Mouse (Mus musculus) MEL (cell line): Measurements from ENCODE around the gene Scamp5. TPM values are rescaled to one million over a fixed set of nuclear protein-coding genes. Genes with fewer than 3 reads are reported as not detected.

Source experiments
- DNase-seq: peaks from one replicate; pipeline ENCODE4 v3.0.0; 2011; ENCODE audit warnings: low read depth, low spot score
- H3K27ac ChIP-seq: 2 replicates; pipeline ENCODE4 v1.5.1; 2012; ENCODE audit warnings: low read depth, mild to moderate bottlenecking, control low read depth, low read length, moderate library complexity; ENCODE audit not compliant: control insufficient read depth
- H3K27me3 ChIP-seq, 2 experiments: fragments of 150-350 bp in 1 of 2; sonication (generic) in 1 of 2; 2 replicates each; pipeline ENCODE4 v1.6.1; 2012; ENCODE audit warnings: low read length in 2 of 2, mild to moderate bottlenecking in 2 of 2, improper control_type of control experiment in 1 of 2, moderate library complexity in 1 of 2; ENCODE audit not compliant: insufficient read depth in 2 of 2, control insufficient read depth in 1 of 2
- H3K36me3 ChIP-seq, 2 experiments: 2 replicates each; pipeline ENCODE4 v1.6.1; 2012 to 2014; ENCODE audit warnings: low read length in 2 of 2, improper control_type of control experiment in 1 of 2, inconsistent platforms in 1 of 2, mild to moderate bottlenecking in 1 of 2; ENCODE audit not compliant: insufficient read depth in 2 of 2, control insufficient read depth in 1 of 2
- H3K4me1 ChIP-seq, 2 experiments: fragments of 150-350 bp in 1 of 2; sonication (generic) in 1 of 2; 2 replicates each; pipeline ENCODE4 v1.6.1; 2012; ENCODE audit warnings: low read length in 2 of 2, improper control_type of control experiment in 1 of 2, mild to moderate bottlenecking in 1 of 2; ENCODE audit not compliant: insufficient read depth in 2 of 2, control insufficient read depth in 1 of 2
- H3K4me3 ChIP-seq, 2 experiments: fragments of 150-350 bp in 1 of 2; sonication (generic) in 1 of 2; 2 replicates each; pipeline ENCODE4 v1.5.1; 2012; ENCODE audit warnings: low read depth in 2 of 2, low read length in 2 of 2, mild to moderate bottlenecking in 2 of 2, moderate library complexity in 2 of 2, control low read depth in 1 of 2, improper control_type of control experiment in 1 of 2; ENCODE audit not compliant: control insufficient read depth in 1 of 2, insufficient read depth in 1 of 2
- H3K79me2 ChIP-seq: 2 replicates; pipeline ENCODE4 v1.6.1; 2012; ENCODE audit warnings: mild to moderate bottlenecking, low read length, moderate library complexity; ENCODE audit not compliant: control insufficient read depth, poor library complexity, insufficient read depth
- H3K9ac ChIP-seq: 2 replicates; pipeline ENCODE4 v1.6.1; 2012; ENCODE audit warnings: low read depth, mild to moderate bottlenecking, control low read depth, low read length, moderate library complexity; ENCODE audit not compliant: control insufficient read depth, poor library complexity, severe bottlenecking
- H3K9me3 ChIP-seq: fragments of 150-350 bp; sonication (generic); replicated peaks from 2 replicates; pipeline ENCODE4 v1.6.1; 2012; ENCODE audit warnings: mild to moderate bottlenecking, low read length, improper control_type of control experiment, moderate library complexity; ENCODE audit not compliant: insufficient read depth
- BHLHE40 ChIP-seq: IDR thresholded peaks from 2 replicates; pipeline ENCODE4 v1.6.1; 2012; ENCODE audit warnings: low read depth, mild to moderate bottlenecking, inconsistent platforms, low read length, improper control_type of control experiment, borderline replicate concordance
- CHD1 ChIP-seq: IDR thresholded peaks from 2 replicates; pipeline ENCODE4 v1.6.1; 2012; ENCODE audit warnings: low read depth, mild to moderate bottlenecking, inconsistent platforms, low read length, improper control_type of control experiment
- CTCF ChIP-seq, 3 experiments: IDR thresholded peaks in 2 of 3; conservative IDR thresholded peaks in 1 of 3; 2 replicates each; pipeline ENCODE4 v1.5.1; 2011 to 2012; ENCODE audit warnings: low read length in 3 of 3, low read depth in 2 of 3, mild to moderate bottlenecking in 2 of 3, improper control_type of control experiment in 1 of 3, inconsistent platforms in 1 of 3, mixed read lengths in 1 of 3, moderate library complexity in 1 of 3; ENCODE audit not compliant: control insufficient read depth in 1 of 3, insufficient read depth in 1 of 3, poor library complexity in 1 of 3, severe bottlenecking in 1 of 3
- E2F4 ChIP-seq: IDR thresholded peaks from 2 replicates; pipeline ENCODE4 v1.6.1; 2011; ENCODE audit warnings: low read depth, low read length, improper control_type of control experiment, borderline replicate concordance
- GABPA ChIP-seq: IDR thresholded peaks from 2 replicates; pipeline ENCODE4 v1.6.1; 2012; ENCODE audit warnings: low read depth, mild to moderate bottlenecking, inconsistent platforms, low read length, improper control_type of control experiment, moderate library complexity
- GATA1 ChIP-seq: IDR thresholded peaks from 2 replicates; pipeline ENCODE4 v1.6.1; 2011; ENCODE audit warnings: low read depth, low read length, improper control_type of control experiment
- JUND ChIP-seq: IDR thresholded peaks from 2 replicates; pipeline ENCODE4 v1.6.1; 2011; ENCODE audit warnings: low read depth, mild to moderate bottlenecking, improper control_type of control experiment, low read length
- MAFK ChIP-seq: IDR thresholded peaks from 2 replicates; pipeline ENCODE4 v1.6.1; 2011; ENCODE audit warnings: low read depth, mild to moderate bottlenecking, low read length, improper control_type of control experiment, borderline replicate concordance
- MAX ChIP-seq: IDR thresholded peaks from 2 replicates; pipeline ENCODE4 v1.6.1; 2011; ENCODE audit warnings: low read length, improper control_type of control experiment
- MXI1 ChIP-seq: IDR thresholded peaks from 2 replicates; pipeline ENCODE4 v1.6.1; 2011; ENCODE audit warnings: mild to moderate bottlenecking, low read depth, low read length, improper control_type of control experiment
- NRF1 ChIP-seq: IDR thresholded peaks from 2 replicates; pipeline ENCODE4 v1.6.1; 2014; ENCODE audit warnings: low read depth, mild to moderate bottlenecking, inconsistent platforms, low read length, improper control_type of control experiment, moderate library complexity; ENCODE audit not compliant: poor library complexity, insufficient read depth, severe bottlenecking
- RAD21 ChIP-seq: IDR thresholded peaks from 2 replicates; pipeline ENCODE4 v1.6.1; 2011; ENCODE audit warnings: mild to moderate bottlenecking, low read depth, low read length, improper control_type of control experiment
- RCOR1 ChIP-seq: IDR thresholded peaks from 2 replicates; pipeline ENCODE4 v1.6.1; 2012; ENCODE audit warnings: low read depth, mild to moderate bottlenecking, inconsistent platforms, low read length, improper control_type of control experiment
- SMC3 ChIP-seq: IDR thresholded peaks from 2 replicates; pipeline ENCODE4 v1.6.1; 2011; ENCODE audit warnings: low read depth, low read length, improper control_type of control experiment
- TAL1 ChIP-seq: IDR thresholded peaks from 2 replicates; pipeline ENCODE4 v1.6.1; 2012; ENCODE audit warnings: mild to moderate bottlenecking, inconsistent platforms, low read length, moderate library complexity, mixed read lengths
- TCF12 ChIP-seq: IDR thresholded peaks from 2 replicates; pipeline ENCODE4 v1.6.1; 2014; ENCODE audit warnings: low read depth, mild to moderate bottlenecking, inconsistent platforms, low read length, improper control_type of control experiment, moderate library complexity
- USF1 ChIP-seq: IDR thresholded peaks from 2 replicates; pipeline ENCODE4 v1.6.1; 2014; ENCODE audit warnings: low read depth, mild to moderate bottlenecking, inconsistent platforms, low read length, improper control_type of control experiment, moderate library complexity
- USF2 ChIP-seq, 2 experiments: IDR thresholded peaks; 2 replicates each; pipeline ENCODE4 v1.6.1; 2011 to 2012; ENCODE audit warnings: improper control_type of control experiment in 2 of 2, low read length in 2 of 2, borderline replicate concordance in 1 of 2, inconsistent platforms in 1 of 2, low read depth in 1 of 2, mild to moderate bottlenecking in 1 of 2; ENCODE audit not compliant: insufficient read depth in 1 of 2
- ZKSCAN1 ChIP-seq: IDR thresholded peaks from 2 replicates; pipeline ENCODE4 v1.6.1; 2012; ENCODE audit warnings: low read depth, mild to moderate bottlenecking, inconsistent platforms, low read length, improper control_type of control experiment, moderate library complexity
- ZMIZ1 ChIP-seq: IDR thresholded peaks from 2 replicates; pipeline ENCODE4 v1.6.1; 2012; ENCODE audit warnings: low read depth, mild to moderate bottlenecking, inconsistent platforms, low read length, improper control_type of control experiment, moderate library complexity
- polyA plus RNA-seq, 2 experiments: library from polyadenylated mRNA; stranded (reverse) in 1 of 2; unstranded in 1 of 2; fragments of >175 nt in 1 of 2; fragments of >200 nt in 1 of 2; gene quantifications; 2 replicates each; pipeline versions ENCODE4 v1.2.1 to v1.2.4; 2012; ENCODE audit warnings: low replicate concordance in 2 of 2, low read depth in 1 of 2; ENCODE audit not compliant: insufficient read length in 2 of 2, insufficient read depth in 1 of 2, missing spikeins in 1 of 2
- total RNA-seq: library from RNA; depleted of rRNA; stranded (reverse); fragments of 300-350 nt; gene quantifications from 2 replicates; pipeline ENCODE4 v1.2.3, GENCODE M21; 2012

Scamp5 gene
- total and polyA plus RNA-seq, 3 experiments = 2.3 to 4.3 TPM; not detected in 1

GRCm38 (mm10) chr9:57402318-57403251 lies 65.3 kb downstream of the Scamp5 start:
- no peak overlapping the region for H3K4me3 ChIP-seq
- H3K27me3 ChIP-seq = no peaks in the 10 kb centered on the region; a peak in 1 of 4 replicates
- no peak overlapping the region for H3K27ac ChIP-seq
- H3K4me1 ChIP-seq = no peaks in the 10 kb centered on the region
- no peak for DNase-seq
- H3K36me3 ChIP-seq = no peaks in the 10 kb centered on the region
- no peak overlapping the region for H3K9ac ChIP-seq
- H3K9me3 ChIP-seq = no peaks in the 10 kb centered on the region
- no peak for TF ChIP-seq MAX
- no peaks in the 10 kb centered on the region for H3K79me2 ChIP-seq

GRCm38 (mm10) chr9:57398773-57399172 lies 69.1 kb downstream of the Scamp5 start:
- H3K9me3 ChIP-seq = no peaks in the 10 kb centered on the region
- TF ChIP-seq SMC3 = no peak
- TF ChIP-seq JUND = no peak
- TF ChIP-seq CTCF (IDR thresholded peaks at IDR 0.05 in 2 of 3, conservative IDR thresholded peaks at IDR 0.05 in 1 of 3; ENCODE audit: control insufficient read depth in 1 of 3, insufficient read depth in 1 of 3, low read depth in 2 of 3, low read length in 3 of 3, poor library complexity in 1 of 3, severe bottlenecking in 1 of 3) = no peak
- TF ChIP-seq USF2 (IDR thresholded peaks at IDR 0.05; ENCODE audit: borderline replicate concordance in 1 of 2, insufficient read depth in 1 of 2, low read depth in 1 of 2, low read length in 2 of 2) = no peak
- no peak for TF ChIP-seq CHD1
- TF ChIP-seq ZKSCAN1 = no peak
- TF ChIP-seq MAFK = no peak
- no peak for TF ChIP-seq GABPA
- TF ChIP-seq MAX = no peak
- no peak for TF ChIP-seq TCF12
- TF ChIP-seq RCOR1 = no peak
- TF ChIP-seq RAD21 = no peak
- no peak for TF ChIP-seq GATA1
- TF ChIP-seq NRF1 = no peak
- no peak for TF ChIP-seq BHLHE40
- TF ChIP-seq USF1 = no peak
- TF ChIP-seq MXI1 = no peak
- no peak for TF ChIP-seq TAL1
- TF ChIP-seq E2F4 = no peak
- TF ChIP-seq ZMIZ1 = no peak
- no peak overlapping the region for H3K4me3 ChIP-seq
- no peak for DNase-seq
- no peaks in the 10 kb centered on the region for H3K36me3 ChIP-seq
- H3K27me3 ChIP-seq = no peaks in the 10 kb centered on the region; a peak in 1 of 4 replicates
- no peaks in the 10 kb centered on the region for H3K79me2 ChIP-seq
- H3K9ac ChIP-seq = no peak overlapping the region
- H3K4me1 ChIP-seq = no peaks in the 10 kb centered on the region
- H3K27ac ChIP-seq = no peak overlapping the region
